Mouse (Mus musculus): ENCODE measurements around the gene Kdm5d. TPM values are rescaled to one million over a fixed set of nuclear protein-coding genes. Genes with fewer than 3 reads are reported as not detected.

The Kdm5d gene
- polyA plus RNA-seq (2014; fragmentation: Illumina TruSeq; extraction: RNeasy Lipid Tissue Mini Kit (QIAGEN cat#74804)): not detected

DNA sequence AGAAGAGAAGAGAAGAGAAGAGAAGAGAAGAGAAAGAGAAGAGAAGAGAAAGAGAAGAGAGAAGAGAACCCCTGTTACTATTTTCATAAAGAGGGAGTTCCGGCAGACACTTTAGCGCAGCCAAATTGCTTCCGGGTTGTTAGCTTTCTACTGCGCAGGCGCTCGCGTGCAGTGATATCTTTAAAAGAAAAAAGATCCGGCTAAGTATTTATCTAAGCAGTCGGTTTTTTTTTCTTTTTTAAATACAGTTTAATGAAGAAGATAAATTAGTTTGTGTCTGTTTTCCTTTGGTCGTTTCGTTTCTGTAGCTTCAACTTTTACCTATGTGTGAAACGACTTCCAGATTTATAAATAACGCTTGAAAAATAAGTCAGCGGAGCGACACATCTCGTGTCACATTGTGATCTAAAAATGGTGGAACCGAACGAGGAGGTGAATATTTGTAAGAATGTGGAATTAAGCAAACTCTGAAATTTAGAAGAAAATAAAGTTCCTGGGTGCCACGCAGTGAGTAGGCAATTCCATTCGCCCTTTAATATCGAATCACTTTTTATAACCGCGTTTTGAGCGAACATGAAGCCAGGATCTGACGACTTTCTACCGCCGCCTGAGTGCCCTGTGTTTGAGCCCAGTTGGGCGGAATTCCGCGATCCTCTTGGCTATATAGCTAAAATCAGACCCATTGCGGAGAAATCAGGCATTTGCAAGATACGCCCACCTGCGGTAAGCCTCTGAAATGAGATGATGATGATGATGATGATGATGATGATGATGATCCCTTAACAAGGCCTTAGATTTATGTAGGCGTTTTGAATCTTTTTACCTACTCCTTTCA is at the start of gene Kdm5d:
Gene Kdm5d (plus strand): TSS at position 396 of the 835 bp plus-strand sequence.

Other genes with a start within 250 kb of the Kdm5d start
- gene Zfy1, start 100.4 kb upstream of the Kdm5d start, polyA plus RNA-seq (2014; fragmentation: Illumina TruSeq; extraction: RNeasy Lipid Tissue Mini Kit (QIAGEN cat#74804)): not detected
- not detected for gene Uba1y, start 79.1 kb upstream of the Kdm5d start, polyA plus RNA-seq (2014; fragmentation: Illumina TruSeq; extraction: RNeasy Lipid Tissue Mini Kit (QIAGEN cat#74804))
- gene Eif2s3y, start 112.8 kb downstream of the Kdm5d start, polyA plus RNA-seq (2014; fragmentation: Illumina TruSeq; extraction: RNeasy Lipid Tissue Mini Kit (QIAGEN cat#74804)): not detected